Mouse (Mus musculus) hindbrain, embryonic 14.5 days (tissue): ENCODE data around the gene Anks1b. TPM values are rescaled to one million over a fixed set of nuclear protein-coding genes. Genes with fewer than 3 reads are reported as not detected.

Experiments used
- ATAC-seq: fragments of 200-750 bp; cut with Nextera tagmentation; 2 replicates; pipeline ENCODE4 v1.8.0; 2017; ENCODE audit warnings: moderate number of reproducible peaks, mild to moderate bottlenecking, moderate TSS enrichment, moderate library complexity; ENCODE audit not compliant: low FRiP score
- DNase-seq: peaks from one replicate; pipeline ENCODE4 v3.0.0-alpha.2; 2015; ENCODE audit warnings: low spot score
- H3K27ac ChIP-seq: fragments of 300-500 bp; sonication (generic); 2 replicates; pipeline ENCODE4 v1.5.1; 2014; ENCODE audit warnings: mild to moderate bottlenecking, moderate library complexity
- H3K27me3 ChIP-seq: fragments of 300-500 bp; sonication (generic); 2 replicates; pipeline ENCODE4 v1.6.1; 2014; ENCODE audit warnings: mild to moderate bottlenecking, low read length, mixed read lengths; ENCODE audit not compliant: control insufficient read depth, insufficient read depth
- H3K36me3 ChIP-seq: fragments of 300-500 bp; sonication (generic); replicated peaks from 2 replicates; pipeline ENCODE4 v1.6.1; 2014; ENCODE audit not compliant: control insufficient read depth, insufficient read depth
- H3K4me1 ChIP-seq: fragments of 300-500 bp; sonication (generic); replicated peaks from 2 replicates; pipeline ENCODE4 v1.6.1; 2014; ENCODE audit warnings: antibody characterized with exemption, low read length, mixed read lengths; ENCODE audit not compliant: control insufficient read depth, insufficient read depth
- H3K4me2 ChIP-seq: fragments of 300-500 bp; sonication (generic); replicated peaks from 2 replicates; pipeline ENCODE4 v1.6.1; 2014; ENCODE audit warnings: mild to moderate bottlenecking, moderate library complexity
- H3K4me3 ChIP-seq: fragments of 300-500 bp; sonication (generic); replicated peaks from 2 replicates; pipeline ENCODE4 v1.5.1; 2014; ENCODE audit warnings: mild to moderate bottlenecking, low read length
- H3K9ac ChIP-seq: fragments of 300-500 bp; sonication (generic); 2 replicates; pipeline ENCODE4 v1.6.1; 2014
- H3K9me3 ChIP-seq: fragments of 300-500 bp; sonication (generic); 2 replicates; pipeline ENCODE4 v1.6.1; 2016; ENCODE audit warnings: low read length; ENCODE audit not compliant: control insufficient read depth
- WGBS: fragments of 180-500 bp; shearing (Covaris S2); extraction: QIAGEN DNeasy Blood & Tissue Kit; methylation state at CpG from one replicate; pipeline ENCODE4 v1.1.7; 2014; 5-methylcytosine and 5-hydroxymethylcytosine counted together
- polyA plus RNA-seq: library from polyadenylated mRNA; unstranded; fragments of >200 nt; fragmentation: Nextera tagmentation; extraction: Ambion mirVana; gene quantifications from 2 replicates; pipeline ENCODE4 v1.2.1, GENCODE M21; 2014

Gene Anks1b
- polyA plus RNA-seq, 1 experiment from 2014 or later, result 69.4 TPM

- Histone ChIP-seq H3K27ac (no peak overlapping the region), H3K4me3 (no peak overlapping the region)
- WGBS, result 84% methylated on average over 5 of the region's 5 CpGs
These were observed 706.7 kb downstream of the Anks1b start for GRCm38 (mm10) chr10:90579970-90580369.

GRCm38 (mm10) chr10:90584052-90584451 lies 710.7 kb downstream of the Anks1b start:
- H3K36me3 ChIP-seq, result no peaks in the 10 kb centered on the region

More at GRCm38 (mm10) chr10:90579970-90580369, 706.7 kb downstream of the Anks1b start:
- Histone ChIP-seq H3K4me1 (no peaks in the 10 kb centered on the region; the same call in 1 of the 2 replicates), H3K9ac (no peak overlapping the region), H3K9me3 (no peaks in the 10 kb centered on the region), H3K27me3 (no peaks in the 10 kb centered on the region), H3K36me3 (no peaks in the 10 kb centered on the region), H3K4me2 (no peak overlapping the region)
- DNase-seq (no peak), ATAC-seq (no peak)

GRCm38 (mm10) chr10:90596142-90596541 lies 722.8 kb downstream of the Anks1b start:
- H3K27ac ChIP-seq, result 0 out of 2 replicates have a peak overlapping the region, but pooled peaks have one; percentile 7
- no peaks in the 10 kb centered on the region for H3K27me3 ChIP-seq
- no peaks in the 10 kb centered on the region for H3K9me3 ChIP-seq
- WGBS, result 18% methylated on average over 3 of the region's 3 CpGs
- no peak overlapping the region for H3K4me2 ChIP-seq
- ATAC-seq (peak; percentile 85), DNase-seq (peak; percentile 70)
- no peaks in the 10 kb centered on the region for H3K36me3 ChIP-seq
- H3K4me3 ChIP-seq, result no peak overlapping the region
- peaks cover 15% of the 10 kb centered on the region for H3K4me1 ChIP-seq
- no peak overlapping the region for H3K9ac ChIP-seq

More at GRCm38 (mm10) chr10:90584052-90584451, 710.7 kb downstream of the Anks1b start:
- ATAC-seq (no peak), DNase-seq (no peak)
- Histone ChIP-seq H3K4me1 (no peaks in the 10 kb centered on the region), H3K9ac (no peak overlapping the region), H3K4me3 (no peak overlapping the region), H3K27me3 (no peaks in the 10 kb centered on the region), H3K9me3 (no peaks in the 10 kb centered on the region), H3K4me2 (no peak overlapping the region), H3K27ac (no peak overlapping the region)
- WGBS, result 80% methylated on average over 4 of the region's 4 CpGs

GRCm38 (mm10) chr10:90596576-90596975 lies 723.3 kb downstream of the Anks1b start:
- Histone ChIP-seq H3K4me2 (no peak overlapping the region), H3K36me3 (no peaks in the 10 kb centered on the region), H3K27ac (0 out of 2 replicates have a peak overlapping the region, but pooled peaks have one; percentile 7), H3K9me3 (no peaks in the 10 kb centered on the region), H3K27me3 (no peaks in the 10 kb centered on the region), H3K4me3 (no peak overlapping the region), H3K9ac (no peak overlapping the region), H3K4me1 (peaks cover 15% of the 10 kb centered on the region)
- peak; percentile 52; the same call in 1 of the 2 replicates for ATAC-seq
- DNase-seq, result no peak
- WGBS, result 18% methylated on average over 3 of the region's 3 CpGs

- H3K36me3 ChIP-seq, result no peaks in the 10 kb centered on the region
- no peak overlapping the region for H3K4me2 ChIP-seq
- no peak overlapping the region for H3K4me3 ChIP-seq
- no peaks in the 10 kb centered on the region for H3K27me3 ChIP-seq
- DNase-seq, result no peak
- no peak overlapping the region for H3K27ac ChIP-seq
- H3K9ac ChIP-seq, result no peak overlapping the region
- ATAC-seq, result no peak
- H3K9me3 ChIP-seq, result no peaks in the 10 kb centered on the region
- peaks cover 15% of the 10 kb centered on the region for H3K4me1 ChIP-seq
These were observed 725.8 kb downstream of the Anks1b start for GRCm38 (mm10) chr10:90599149-90599548.

GRCm38 (mm10) chr10:90599726-90600531 lies 726.6 kb downstream of the Anks1b start:
- no peak overlapping the region for H3K27ac ChIP-seq
- no peaks in the 10 kb centered on the region for H3K27me3 ChIP-seq
- H3K36me3 ChIP-seq, result no peaks in the 10 kb centered on the region
- H3K4me3 ChIP-seq, result no peak overlapping the region
- DNase-seq (no peak), ATAC-seq (no peak)
- peaks cover 15% of the 10 kb centered on the region for H3K4me1 ChIP-seq
- H3K9ac ChIP-seq, result no peak overlapping the region
- H3K9me3 ChIP-seq, result no peaks in the 10 kb centered on the region
- 85% methylated on average over 14 of the region's 14 CpGs for WGBS
- no peak overlapping the region for H3K4me2 ChIP-seq

GRCm38 (mm10) chr10:90607586-90607985 lies 734.3 kb downstream of the Anks1b start:
- Histone ChIP-seq H3K4me2 (no peak overlapping the region), H3K4me1 (no peaks in the 10 kb centered on the region), H3K36me3 (no peaks in the 10 kb centered on the region), H3K27me3 (no peaks in the 10 kb centered on the region), H3K9me3 (no peaks in the 10 kb centered on the region), H3K9ac (no peak overlapping the region), H3K27ac (no peak overlapping the region), H3K4me3 (no peak overlapping the region)
- WGBS, result 57% methylated on average over 3 of the region's 3 CpGs
- DNase-seq (no peak), ATAC-seq (no peak)

- DNase-seq (no peak), ATAC-seq (no peak)
- WGBS, result 93% methylated on average over 7 of the region's 7 CpGs
- Histone ChIP-seq H3K9me3 (no peaks in the 10 kb centered on the region), H3K36me3 (no peaks in the 10 kb centered on the region), H3K27me3 (no peaks in the 10 kb centered on the region), H3K4me3 (no peak overlapping the region), H3K9ac (no peak overlapping the region), H3K27ac (no peak overlapping the region), H3K4me2 (no peak overlapping the region), H3K4me1 (no peaks in the 10 kb centered on the region)
These were observed 736.1 kb downstream of the Anks1b start for GRCm38 (mm10) chr10:90609437-90609836.

GRCm38 (mm10) chr10:90613051-90613450 lies 739.7 kb downstream of the Anks1b start:
- Histone ChIP-seq H3K27me3 (no peaks in the 10 kb centered on the region), H3K27ac (no peak overlapping the region), H3K4me1 (peaks cover 9% of the 10 kb centered on the region; the same call in 1 of the 2 replicates), H3K9ac (no peak overlapping the region), H3K4me2 (no peak overlapping the region), H3K9me3 (no peaks in the 10 kb centered on the region), H3K36me3 (no peaks in the 10 kb centered on the region), H3K4me3 (no peak overlapping the region)
- ATAC-seq (no peak), DNase-seq (no peak)
- 97% methylated on average over 3 of the region's 3 CpGs for WGBS
